Mouse (Mus musculus): ENCODE measurements at regions not wholly inside any gene's neighbourhood (a gene's known extent, or its start where the extent isn't known, plus 50 kb on each side); places are given as distances from the start of the nearest gene placed in this dataset.

DNA sequence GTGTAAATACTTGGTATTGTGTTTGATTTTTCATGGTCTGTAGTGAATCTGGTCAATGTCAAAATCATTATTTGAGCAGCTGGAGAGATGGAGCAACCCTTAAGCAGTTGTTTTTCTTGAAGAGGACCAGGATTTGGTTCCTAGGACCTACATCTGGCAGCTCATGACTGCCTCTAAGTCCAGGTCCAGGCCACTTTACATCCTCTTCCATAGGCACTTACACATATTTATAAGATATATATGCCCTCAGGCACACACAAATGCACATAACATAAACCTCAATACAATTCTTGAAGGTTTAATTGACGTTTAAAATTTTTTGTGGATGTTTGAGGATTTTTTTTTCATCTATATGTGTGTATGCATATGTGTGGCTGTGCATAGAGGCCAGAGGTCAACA, 96.8 kb upstream of the Fam240b start:
- no peak for DNase-seq (ENCODE audit: low read depth, low spot score)

DNA sequence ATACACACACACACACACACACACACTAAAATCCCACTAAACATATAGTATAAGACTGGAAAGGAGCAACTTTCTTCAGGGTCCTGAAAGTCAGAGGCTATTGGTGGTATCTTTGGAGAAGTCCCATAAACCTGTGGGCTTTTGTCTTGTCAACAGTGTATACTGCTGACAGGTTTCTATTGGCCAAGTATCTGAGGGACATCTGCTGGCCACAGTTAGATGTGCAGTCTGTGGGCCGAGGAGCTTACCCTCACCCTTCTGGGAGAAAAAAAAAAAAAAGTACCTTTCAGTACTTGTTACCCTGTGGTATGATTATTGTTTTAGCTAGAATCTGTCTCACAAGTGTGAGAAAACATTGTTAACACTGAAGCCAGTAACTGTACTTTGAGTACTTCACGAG, 76.1 kb upstream of the Fam240b start:
- DNase-seq (ENCODE audit: low read depth, low spot score), result peak; percentile 64

DNA sequence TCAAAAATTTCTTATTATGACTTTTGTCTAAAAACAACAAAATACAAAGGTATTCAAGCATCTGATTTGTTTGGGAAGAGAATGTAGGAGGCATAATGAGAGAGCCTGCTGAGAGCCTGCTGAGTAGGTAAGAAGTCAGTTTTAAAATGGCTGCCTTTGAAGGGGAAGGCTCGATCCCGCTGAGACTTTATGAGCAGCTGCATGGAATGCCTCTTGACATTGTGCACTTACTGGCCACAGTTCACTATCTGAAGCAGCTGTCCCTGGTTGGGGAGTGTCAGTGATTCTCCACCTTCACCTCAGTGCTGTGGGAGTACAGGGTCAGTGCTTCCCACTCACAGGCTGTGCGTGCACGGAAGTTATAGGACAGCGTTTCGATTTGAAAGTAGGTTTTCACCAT, 71.3 kb upstream of the Fam240b start:
- DNase-seq (ENCODE audit: low read depth, low spot score), result peak; percentile 88

DNA sequence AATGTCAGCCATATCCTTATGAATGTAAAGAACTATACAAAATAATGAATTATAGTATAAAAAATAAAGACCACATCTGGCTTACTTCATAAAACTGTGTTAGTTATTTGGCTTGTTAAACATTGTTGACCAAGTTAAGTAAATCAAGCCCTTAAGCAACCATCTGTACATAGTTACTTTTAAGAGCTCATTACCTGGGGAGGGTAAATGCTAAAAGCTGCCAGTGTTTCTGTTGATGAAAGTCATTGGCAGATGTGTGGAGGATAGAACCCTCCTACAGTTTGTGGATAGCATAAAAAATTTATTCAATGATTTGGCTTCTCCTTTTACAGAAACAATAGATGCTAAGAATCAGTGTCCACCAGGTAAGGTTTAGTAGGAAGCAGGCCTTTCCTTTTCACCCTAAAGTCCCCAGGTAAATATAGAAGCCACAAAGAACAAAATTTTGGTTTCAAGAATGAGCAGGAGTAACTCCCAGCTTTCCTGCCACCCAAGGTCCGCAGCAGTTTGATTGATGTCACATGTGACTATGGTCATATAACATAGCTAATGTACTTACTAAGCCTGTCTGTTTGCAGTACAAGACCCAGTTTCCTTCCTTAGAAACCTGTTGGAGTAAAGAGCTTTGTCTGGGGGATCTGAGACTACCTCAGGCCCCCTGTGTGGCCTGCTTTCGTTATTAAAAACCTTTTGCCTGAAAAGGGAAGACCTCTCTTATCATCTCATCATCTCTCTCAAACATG, 69.5 kb upstream of the Fam240b start:
- DNase-seq (ENCODE audit: low read depth, low spot score), result no peak

DNA sequence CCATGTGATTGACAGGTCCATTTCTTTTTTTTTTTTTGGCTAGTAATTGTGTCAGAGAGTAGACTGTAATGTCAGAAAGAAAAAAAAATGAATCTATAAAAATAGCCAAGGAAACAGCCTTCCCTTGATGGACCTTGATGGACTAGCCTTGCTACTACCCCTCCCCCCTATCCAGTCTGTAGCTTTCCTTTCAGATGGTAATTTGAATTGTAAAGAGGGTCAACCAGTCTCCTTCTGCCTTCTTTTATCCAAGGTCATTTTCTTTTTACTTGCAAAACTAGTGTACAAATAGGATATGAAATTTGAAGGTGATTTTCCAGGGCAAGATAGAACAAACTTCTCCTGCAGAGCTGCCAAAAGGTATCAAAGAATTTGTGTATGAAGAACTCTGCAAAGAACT, 68.2 kb upstream of the Fam240b start:
- peak; percentile 88 for DNase-seq (ENCODE audit: low read depth, low spot score)
